Mouse (Mus musculus) cerebellum, postnatal 36 days (tissue): ENCODE data around the gene Keap1.
"Not testable (repeated sequence)": the region's sequence is repeated elsewhere in the genome, so short reads cannot be mapped to it uniquely, and the experiment has no call there.

Experiments
- DNase-seq, 2 experiments: peaks; one replicate each; pipeline ENCODE4 v3.0.0; 2021 to 2022; ENCODE audit warnings: mixed read lengths in 2 of 2

The Keap1 gene

DNA sequence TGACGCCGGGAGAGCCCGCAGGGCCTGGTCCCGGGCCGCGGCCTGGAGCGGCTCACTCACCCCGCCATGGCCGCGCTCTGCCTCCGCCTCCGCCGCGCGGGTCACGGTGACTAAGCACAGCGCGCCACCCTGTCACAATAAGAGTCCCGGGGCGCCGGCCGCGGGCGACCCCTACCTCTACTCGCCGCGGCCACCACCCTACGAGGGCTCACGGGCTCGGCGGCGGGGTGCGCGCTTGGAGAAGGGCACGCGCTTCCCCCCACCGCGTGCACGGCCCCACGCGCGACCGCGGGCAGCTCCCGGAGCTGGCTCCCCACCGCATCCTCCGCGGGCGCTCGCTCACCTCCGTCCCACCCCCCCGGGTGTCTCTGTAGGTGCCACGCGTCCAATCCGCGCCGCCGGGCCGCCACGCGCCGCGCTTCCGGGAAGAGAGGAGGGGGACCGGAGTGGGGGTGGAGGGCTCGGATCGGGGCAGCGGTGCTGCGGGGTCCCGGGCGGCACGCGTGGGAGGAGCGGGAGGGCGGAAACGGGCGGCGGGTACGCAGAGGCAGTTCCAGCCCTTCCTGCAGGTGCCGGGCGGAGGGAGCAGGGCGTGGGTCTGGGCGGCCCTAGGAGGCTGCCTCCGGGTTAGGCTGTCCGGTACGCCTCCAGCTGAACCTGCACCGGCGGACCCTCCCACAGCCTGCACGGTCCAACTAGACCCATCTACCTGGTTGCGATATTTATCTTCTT, at the start of gene Keap1:
Gene Keap1, minus strand, starts transcription at position 629 of the 732 bp plus-strand sequence.
- DNase-seq: peak; percentile 81 to 82

DNA sequence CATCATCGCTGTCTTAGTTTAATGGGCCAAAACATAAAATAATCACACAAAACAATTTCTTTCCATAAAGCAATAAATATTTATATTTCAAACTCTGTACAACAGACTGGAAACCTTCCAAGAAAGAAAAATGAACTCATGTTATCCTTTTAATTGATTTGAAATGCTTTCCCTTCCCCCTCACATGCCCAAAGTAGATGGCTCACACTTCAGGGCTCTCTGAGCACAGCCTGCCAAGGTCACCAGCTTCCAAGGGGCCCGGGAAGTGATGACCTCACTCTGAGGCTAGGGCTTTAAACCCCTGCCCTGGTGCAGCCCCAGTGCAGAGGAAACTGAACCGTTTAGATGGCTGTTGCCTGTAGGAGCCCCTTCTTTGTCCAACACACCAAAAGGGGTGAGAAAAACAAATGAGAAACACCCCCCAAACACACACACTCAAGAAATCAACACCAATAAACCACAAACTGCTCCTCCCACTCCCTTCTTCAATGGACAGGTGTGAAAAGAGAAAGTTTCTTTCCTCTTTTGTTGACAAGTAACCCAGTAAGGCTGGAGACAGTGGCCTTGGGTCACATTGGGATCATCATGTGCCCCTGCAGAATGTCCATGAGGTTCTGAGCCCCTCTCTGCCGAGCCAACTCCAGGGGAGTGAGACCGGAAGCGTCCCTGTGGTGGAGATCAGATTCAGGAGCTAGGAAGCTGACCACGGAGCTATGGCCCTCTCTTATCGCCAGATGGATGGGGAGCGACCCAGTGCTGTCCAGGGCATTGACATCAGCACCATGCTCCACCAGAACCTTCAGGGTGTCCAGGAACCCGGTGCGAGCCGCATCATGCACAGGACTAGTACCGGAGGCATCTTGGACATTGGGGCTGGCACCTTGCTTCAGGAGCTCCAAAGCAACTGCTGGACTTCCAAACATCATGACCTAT, 49.5 kb upstream of the Keap1 start:
- no peak for DNase-seq

DNA sequence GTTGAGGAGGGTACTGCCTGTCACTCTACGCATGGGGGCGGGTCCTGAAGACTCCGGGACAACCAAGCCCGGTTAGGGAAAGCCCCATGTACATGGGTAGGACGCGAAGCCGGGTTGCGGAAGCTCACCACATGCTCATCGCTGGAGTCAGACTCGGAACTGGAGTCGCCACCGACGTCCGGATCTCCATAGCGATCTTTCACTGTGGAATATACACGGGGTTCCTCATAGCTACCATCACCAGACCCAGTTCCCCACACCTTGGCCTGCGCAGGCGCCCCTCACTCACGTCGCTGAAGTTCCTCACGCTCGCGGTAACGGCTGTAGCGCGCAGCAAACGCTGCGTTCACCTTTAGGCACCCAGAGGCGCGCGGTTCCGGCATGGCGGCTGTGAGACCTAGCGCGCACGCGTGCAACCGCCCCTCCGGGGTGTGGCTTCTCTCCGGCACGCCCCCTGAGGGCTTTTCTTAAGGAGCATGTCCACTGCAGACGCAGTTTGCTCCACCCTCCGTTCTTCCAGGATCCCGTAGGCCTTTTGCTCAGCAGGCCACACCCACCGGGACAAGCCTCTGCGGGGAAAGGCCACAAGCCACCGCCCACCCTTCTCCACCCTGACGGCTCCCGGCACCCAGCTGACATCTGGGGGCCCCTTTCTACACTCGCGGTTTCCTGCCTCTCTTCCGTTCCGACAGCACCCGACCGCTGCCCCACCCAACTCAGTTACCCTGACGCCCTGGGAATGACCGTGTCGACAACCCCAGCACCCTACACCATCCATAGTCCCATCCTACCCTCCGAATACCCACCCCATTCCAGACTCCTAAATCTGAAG, 48.6 kb upstream of the Keap1 start, which contains the start of gene Kri1:
Gene Kri1, minus strand, starts transcription at position 399 of the 832 bp plus-strand sequence.
- peak; percentile 95 to 97 for DNase-seq

DNA sequence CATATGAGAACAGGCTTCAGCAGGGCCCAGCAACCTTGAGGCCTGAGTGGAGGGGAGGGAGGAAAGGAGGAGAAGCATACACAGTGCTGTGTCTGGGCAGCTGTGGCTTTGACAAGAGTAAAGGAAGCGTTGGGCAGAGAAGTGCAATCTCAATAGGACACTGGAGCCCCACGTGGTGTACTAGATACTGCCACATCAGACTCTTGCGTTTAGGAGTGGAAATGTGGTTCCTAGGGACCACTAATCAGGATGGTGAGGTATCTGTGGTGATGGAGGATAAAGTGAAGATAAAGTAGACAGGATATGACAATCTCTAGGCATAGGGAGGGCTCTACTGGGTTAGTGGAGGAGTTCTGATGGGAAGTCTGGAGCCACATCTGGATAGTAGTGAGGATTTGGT, 47.6 kb upstream of the Keap1 start:
- no peak for DNase-seq

DNA sequence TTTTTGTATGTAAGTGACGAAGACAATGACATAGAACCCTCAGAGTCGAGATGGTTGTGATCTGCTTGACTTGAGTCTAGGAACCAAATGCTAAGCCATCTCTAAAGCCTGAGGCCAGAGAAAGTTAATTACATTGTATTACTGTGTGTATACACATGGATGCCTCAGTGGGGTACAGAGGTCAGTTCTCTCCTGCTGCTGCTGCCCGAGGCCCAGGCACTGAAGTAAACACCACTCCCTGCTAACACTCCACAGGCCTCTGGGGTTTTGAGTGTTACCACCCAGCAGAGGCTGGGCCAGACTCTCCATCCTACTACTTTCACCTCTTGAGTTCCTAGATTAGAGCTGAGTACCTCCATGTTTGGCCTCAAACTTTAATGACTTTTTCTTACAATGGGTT, 44.8 kb upstream of the Keap1 start:
- DNase-seq: no peak

DNA sequence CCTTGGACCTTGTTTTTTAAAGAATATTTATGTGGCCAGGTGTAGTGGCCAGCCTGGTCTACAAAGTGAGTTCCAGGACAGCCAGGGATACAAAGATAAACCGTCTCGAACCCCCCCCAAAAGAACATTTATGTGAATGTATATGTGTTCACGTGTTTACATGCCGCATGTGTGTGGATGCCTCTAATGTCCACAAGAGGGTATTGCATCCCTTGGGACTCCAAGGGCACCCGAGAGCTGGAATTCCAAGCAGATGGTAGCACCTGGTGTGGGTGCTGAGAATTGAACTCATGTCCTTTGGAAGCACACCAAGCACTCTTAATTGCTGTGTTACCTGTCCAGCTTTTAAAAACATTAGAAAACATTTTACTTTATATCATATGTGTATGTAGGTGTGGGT, 44.4 kb upstream of the Keap1 start:
- no peak for DNase-seq

DNA sequence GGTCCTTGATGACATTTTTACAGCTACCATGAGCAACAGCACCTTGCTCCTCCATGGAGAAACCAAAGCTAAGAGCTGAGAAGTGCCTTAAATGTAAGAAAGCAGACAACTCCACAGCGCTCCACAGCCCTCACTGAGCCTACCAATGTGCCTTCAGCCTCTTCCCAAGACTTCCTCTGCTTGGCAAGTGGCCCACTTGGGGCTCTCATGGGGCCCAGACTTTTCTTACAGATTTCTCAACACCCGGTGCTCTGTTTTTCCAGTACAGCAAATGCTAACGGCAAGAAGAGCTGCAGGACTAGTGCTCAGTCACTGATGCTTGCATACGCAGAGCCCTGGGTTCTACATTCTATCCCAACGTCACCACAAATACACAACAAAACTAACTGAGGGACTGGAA, 38.6 kb upstream of the Keap1 start:
- no peak for DNase-seq

DNA sequence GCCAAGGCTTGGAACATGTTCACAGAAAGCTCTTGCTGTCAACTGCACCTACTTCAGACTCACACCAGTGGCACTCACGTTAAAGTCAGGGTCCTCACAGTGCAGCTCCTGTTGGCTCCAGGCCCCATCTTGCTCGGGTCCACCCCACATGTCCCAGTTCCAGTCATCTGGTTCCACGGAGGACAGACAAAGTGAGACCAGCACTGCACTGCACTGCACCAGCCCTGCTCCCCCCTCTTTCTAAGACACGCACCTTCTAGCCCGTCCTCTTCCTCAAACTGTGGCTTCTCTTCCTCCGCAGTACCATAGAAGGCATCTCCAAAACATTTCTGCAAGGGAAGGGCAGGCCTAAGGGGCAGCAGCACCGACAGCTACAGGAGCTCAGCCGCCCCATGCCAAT, 37.1 kb upstream of the Keap1 start:
- DNase-seq: no peak

DNA sequence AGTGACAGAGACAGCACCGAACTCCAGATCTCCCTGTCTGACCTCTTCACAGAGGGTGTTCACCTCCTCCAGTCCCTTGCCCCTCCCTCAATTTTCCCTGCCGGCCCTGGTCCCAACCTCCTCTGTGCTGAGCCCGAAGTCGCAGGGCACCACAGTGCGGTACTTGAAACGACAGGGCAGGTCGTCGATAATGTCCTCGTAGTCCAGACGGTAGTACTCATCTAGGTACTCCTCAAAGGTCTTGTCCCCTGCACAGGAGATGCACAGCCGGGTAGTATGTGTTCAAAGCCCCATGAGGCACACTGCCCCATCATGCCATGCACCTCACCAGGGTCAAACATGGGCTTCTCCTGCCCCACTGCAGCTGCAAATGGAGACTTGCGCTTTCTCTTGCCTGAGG, 36.6 kb upstream of the Keap1 start:
- DNase-seq: no peak

DNA sequence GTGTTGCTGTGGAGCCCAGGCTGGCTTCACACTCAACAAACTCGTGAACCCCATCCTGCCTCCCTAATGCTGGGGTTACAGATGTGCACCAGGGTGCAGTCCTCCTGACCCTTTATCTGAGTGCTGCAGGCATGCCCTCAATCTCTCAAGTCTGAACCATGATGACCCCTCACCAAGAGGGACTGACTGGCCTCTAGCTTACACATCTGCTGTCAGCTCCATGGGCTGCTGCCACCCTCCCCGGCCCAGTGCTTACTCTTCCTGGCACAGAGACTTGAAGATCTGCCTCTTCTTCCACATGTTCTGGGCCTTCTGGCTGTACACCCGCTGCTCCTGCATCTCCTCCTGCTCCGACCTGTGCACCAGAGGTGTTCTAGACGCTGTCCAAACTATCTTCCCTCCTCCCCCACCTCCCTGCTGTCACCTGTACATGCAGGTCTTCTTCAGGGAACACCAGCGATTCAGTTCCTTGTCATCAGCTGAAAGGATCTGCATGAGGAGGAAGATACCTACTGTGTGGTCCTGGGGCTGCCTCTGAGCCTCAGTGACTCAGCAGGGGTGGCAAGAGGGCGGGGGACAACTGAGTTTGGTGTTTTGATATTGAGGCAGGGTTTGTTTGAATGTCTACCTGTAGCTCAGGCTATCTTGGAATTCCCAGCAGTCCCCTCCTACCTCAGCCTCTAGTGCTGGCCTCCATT, 36.0 kb upstream of the Keap1 start:
- no peak for DNase-seq

DNA sequence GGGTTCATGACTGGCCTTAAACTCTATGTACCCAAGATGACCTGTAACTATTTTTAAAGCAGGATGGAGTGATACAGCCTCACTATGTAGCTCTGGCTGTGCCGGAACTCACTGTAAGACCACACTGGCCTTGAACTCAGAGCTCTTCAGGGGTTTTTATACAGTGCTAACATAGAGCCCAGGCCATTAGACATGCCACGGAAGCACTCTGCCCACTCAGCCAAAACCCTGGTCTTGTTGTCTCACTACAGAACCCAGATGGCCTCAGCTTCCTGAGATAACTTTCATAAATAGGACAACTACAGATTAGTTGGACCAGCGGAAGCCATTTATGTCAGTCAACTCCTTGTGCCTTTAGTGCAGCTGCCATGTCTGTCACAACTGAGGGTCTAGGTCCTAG, 35.2 kb upstream of the Keap1 start:
- no peak for DNase-seq

DNA sequence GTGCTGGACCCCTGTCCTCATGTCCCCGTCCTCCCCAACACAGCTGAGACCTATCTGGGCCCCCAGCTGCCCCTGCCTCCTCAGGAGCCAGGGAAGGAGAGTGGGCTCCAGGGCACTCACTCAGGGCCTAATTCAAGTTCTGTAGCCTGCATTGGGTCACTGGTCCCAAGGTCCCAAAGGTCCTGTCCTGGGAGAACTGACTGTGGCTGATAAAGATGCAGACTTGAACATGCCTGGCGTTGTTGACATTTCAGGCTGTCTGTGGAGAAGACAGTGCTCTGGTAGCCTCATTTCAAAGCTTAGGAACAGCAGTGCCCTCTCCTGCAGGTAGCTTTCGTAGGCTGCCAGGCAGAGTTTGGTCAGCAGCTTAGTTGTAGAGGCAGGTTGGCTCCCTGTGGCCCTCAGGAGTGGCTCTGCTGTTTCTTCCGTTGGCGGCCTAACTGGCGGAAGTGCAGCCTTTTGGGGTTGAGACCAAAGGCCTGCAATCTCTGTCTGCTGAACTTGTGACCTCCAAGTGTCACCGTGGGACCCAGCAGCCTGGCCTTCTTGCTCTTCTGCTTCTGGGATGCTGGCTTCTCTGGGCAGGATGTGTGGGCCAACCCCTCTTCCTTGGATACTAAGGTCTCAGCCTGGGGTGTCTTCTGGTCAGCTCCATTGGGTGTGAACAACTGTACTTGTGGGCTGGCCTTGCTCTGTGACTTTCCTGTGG, 34.5 kb upstream of the Keap1 start:
- DNase-seq: no peak

DNA sequence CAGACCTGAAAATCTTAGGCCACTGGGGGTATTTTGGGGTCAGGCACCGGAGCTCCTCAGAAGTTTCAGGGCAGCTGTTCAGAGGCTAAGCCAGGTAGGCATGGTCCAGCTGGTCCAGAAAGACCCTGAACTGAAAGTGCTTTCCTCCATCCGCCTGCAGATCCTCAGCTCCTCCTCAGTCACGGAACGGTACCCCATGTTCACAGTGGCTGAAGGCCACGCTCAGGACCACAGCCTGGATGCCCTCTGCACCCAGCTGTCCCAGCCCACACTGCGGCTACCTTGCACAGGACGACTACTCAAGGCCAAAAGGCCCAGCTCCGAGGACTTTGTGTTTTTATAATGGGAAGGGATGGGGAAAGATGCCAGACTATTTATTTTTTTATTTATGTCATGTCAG, 33.9 kb upstream of the Keap1 start:
- DNase-seq: no peak

DNA sequence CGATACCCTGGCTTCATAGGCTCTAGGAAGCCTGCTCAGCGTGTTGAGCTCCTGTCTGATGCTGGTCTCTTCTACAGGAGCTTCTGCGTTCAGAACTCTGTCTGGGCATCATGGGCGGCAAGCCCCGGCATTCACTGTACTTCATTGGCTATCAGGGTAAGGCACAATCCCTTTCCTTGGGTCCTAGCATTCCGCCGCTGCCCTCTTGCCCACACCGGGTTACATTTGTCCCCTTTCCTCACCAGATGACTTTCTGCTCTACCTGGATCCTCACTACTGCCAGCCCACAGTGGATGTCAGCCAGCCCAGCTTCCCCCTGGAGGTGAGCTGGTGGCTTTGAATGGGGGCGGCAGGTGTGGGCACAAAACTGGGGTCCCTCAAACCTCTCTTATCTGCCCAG, 33.2 kb upstream of the Keap1 start:
- no peak for DNase-seq

DNA sequence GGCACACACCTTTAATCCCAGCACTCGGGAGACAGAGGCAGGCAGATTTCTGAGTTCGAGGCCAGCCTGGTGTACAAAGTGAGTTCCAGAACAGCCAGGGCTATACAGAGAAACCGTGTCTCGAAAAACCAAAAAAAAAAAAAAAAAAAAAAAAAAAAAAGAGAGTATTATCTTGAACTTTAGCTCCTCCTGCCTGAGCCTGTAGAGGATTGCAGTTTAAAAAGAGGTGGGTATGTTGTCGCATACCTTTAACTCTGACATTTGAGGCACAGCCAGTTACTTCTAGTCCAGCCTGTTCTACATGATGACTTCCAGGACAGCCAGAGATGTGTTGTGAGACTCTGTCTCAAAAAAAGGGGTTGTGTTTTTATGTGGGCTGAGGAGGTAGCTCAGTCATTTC, 30.4 kb upstream of the Keap1 start:
- not testable (repeated sequence) for DNase-seq

DNA sequence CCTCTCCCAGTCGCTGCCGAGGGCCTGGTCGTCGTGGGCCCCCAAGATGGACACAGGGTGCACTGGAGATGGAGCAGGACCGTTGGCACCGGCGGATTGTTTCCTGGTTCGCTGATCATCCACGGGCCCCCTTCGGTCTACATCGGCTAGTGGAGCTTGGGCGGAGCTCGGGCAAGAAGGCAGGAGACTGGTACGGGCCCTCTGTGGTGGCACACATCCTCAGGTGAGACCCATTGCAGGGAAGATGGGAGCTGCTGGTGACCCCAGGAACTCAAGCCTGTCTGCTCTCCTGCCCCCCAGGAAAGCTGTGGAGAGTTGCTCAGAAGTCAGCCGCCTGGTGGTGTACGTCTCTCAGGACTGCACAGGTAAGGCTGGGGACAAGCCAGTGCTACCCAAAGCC, 29.1 kb upstream of the Keap1 start:
- DNase-seq: no peak

DNA sequence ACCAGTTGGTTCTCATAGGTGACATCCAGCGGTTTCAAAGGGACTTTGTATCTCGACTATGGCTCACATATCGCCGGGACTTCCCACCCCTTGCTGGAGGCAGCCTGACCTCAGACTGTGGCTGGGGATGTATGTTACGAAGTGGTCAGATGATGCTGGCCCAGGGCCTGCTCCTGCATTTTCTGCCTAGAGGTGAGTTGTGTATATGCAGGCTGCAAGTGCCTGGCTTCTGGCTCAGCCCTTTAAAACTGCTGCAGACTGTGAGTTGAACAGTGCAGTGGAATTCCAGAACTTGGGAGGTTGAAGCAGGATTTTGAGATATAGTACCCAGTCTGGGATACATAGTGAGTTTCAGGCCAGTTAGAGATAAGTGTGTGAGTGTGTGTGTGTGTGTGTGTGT, 27.7 kb upstream of the Keap1 start:
- no peak for DNase-seq

DNA sequence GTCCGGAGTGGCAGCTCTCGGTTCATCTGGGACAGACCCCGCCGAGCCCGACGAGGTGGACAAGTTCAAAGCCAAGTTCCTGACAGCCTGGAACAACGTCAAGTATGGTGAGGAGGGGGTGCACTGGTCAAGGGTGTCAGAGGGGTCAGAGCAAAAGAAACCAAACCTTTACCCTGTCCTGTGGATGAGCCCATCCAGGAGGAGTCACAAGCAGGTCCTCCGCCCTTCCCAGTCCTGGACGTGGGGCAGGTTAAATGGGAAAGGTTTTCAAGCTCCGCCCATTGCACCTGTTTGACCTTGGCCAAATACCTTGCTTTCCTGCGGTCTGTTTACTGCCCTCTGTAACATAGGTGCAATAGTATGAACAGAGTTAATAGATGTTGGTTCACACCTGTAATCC, 26.4 kb upstream of the Keap1 start:
- DNase-seq: no peak

DNA sequence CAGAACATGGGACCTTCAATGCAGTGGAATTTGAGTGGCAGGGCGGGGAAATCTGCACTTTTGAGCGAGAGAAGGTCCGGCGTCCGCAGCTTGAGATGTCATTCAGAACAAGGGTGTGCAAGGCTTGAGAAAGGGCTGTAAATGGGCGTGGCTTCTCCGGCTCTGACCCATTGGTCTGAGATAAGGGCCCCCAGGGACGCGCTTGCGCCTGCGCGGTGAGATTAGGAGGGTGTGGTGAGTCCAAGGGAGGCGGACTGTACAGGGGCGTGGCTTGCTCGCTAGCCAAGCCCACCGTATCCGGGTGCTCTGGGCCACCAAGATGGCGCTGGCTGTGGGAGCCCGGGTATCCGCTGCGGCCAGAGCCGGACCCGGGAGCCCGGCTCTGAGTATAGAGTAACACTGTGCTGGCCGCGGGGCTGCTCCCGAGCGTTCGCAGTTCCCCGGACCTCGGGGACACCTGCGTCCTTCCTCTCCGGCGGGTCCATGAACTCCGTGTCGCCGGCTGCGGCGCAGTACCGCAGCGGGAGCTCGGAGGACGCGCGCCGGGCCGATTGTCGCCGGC, 25.9 kb upstream of the Keap1 start, which contains the start of gene Atg4d:
Gene Atg4d, plus strand, starts transcription at position 294 of the 562 bp plus-strand sequence.
- peak; percentile 98 to 99 for DNase-seq

DNA sequence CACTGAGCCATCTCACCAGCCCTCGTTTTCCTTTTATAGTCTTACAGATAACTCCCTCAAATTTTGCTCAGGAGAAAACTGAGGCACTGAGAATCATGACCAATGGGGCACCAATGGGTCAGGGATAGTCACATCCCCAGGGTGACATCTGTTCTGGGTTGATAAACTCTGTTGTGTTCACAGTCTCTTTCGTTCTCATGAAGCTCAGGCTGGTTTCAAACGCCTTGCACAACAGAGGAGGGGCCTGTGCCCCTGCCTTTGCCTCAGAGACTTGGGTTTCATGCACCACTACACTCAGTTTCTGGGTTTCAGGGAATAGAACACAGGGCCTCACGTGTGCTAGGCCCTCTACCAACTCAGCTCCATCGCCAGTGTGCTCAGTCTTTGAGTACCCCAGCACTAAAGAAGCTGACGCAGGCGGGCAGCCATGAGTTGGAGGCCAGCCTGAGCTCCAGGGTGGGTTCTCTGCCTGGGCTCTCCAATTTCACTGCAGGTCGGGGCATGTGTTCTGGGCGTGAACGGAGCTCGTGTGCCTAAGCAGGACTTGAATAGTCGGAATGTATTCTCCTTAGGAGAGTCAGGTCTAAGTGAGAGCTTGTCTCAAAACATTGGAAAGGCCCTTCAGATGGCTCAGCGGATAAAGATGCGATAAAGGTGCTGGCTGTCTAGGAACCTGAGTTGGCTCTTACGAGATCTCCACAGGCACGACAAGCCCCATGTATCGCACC, 25.3 kb upstream of the Keap1 start:
- DNase-seq: no peak

DNA sequence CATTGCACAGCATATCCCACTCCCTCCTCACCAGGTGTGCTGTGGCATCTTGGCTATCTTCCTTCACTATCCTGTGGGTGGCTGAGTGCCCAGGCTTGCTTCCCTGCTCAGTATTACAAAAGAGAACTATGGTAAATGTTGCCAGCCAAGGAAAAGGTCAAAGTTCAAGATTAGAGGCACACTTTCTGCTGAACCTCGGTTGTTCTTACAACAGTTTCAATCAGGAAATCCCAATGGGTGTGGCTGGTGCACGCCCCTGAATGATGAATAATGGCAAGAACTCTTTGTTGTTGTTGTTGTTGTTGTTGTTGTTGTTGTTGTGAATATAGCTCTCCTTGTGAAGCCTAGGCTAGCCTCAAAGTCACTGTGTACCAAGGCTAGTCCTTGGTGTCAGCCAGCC, 22.7 kb upstream of the Keap1 start:
- no peak for DNase-seq
